Mouse (Mus musculus): Measurements from ENCODE around the gene Ercc2.

DNA sequence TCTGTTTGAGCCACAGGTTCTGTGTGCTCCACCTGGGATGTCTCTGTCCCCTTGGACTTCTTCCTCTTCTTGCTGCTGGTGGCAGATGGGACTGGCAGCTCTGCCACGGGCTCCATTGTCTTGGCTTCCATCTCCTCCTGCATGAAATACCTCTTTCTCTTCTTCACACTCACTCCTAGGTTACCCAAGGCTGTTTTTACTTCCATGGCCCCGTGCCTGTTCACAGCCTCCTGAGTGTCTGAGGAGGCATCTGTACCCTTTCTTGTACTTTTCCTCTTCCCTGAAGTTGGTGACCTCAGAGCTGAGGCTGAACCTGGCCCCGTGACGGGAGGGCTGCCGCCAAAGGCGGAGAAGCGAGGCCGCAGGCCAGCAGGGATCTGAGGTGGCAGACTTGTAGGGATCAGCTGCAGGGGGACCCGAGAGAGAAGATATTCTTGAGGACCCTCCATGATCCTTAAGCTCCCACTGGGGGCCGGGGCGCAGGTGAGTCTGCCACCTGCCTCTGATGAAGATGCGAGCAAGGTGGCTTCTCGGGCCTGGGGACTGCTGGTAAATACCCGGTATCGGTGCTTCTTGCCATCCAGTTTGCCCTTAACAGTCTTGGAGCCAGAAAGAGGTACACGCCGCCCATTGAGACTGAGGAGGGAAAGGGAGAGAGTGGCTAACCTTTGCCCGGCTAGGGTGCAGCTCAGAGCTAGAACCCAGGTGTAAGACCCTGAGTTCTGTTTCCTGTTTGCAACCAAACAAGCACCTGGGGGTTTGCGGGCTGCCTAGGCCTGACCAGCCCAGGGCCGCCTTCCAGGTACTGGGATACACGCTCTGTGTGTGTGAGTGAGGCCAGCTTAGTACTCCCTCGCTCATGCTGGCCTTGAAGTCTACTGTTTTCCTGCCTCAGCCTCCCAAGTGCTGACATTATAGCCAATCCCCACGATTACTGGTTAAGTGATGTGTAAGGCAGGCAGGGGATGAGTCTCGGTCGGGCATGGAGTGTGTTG is 24.1 kb upstream of the Ercc2 start:
- TF ChIP-seq CTCF (IDR thresholded peaks at IDR 0.05; ENCODE audit: low read depth) (no peak), EP300 (IDR thresholded peaks at IDR 0.05; ENCODE audit: low read depth) (no peak)
